Mouse (Mus musculus): Measurements from ENCODE around the gene Exoc3l. TPM values are rescaled to one million over a fixed set of nuclear protein-coding genes. Genes with fewer than 3 reads are reported as not detected.

Gene Exoc3l
- total and polyA plus RNA-seq, 3 experiments: 4.4 to 10.9 (median 7.5) TPM

- TF ChIP-seq CHD2 (IDR thresholded peaks at IDR 0.05; ENCODE audit: low read length): no peak; the same call in 1 of the 2 replicates
- TF ChIP-seq BHLHE40 (IDR thresholded peaks at IDR 0.05; ENCODE audit: low read depth, low read length): no peak
- TF ChIP-seq TCF12 (IDR thresholded peaks at IDR 0.05; ENCODE audit: low read depth, low read length): peak; percentile 81
- TF ChIP-seq E2F4 (IDR thresholded peaks at IDR 0.05; ENCODE audit: insufficient replicate concordance, low read depth, low read length): no peak
- no peak for TF ChIP-seq GABPA (IDR thresholded peaks at IDR 0.05; ENCODE audit: insufficient replicate concordance, low read depth, low read length)
- TF ChIP-seq KAT2A (IDR thresholded peaks at IDR 0.05; ENCODE audit: insufficient replicate concordance, low read length): peak; percentile 73; the same call in 1 of the 2 replicates
- TF ChIP-seq ZMIZ1 (IDR thresholded peaks at IDR 0.05; ENCODE audit: low read depth, low read length): peak; percentile 83
- no peak for TF ChIP-seq CTCF (conservative IDR thresholded peaks at IDR 0.05 in 1 of 2, IDR thresholded peaks at IDR 0.05 in 1 of 2; ENCODE audit: low read depth in 2 of 2, low read length in 2 of 2)
- TF ChIP-seq MAZ (IDR thresholded peaks at IDR 0.05; ENCODE audit: low read depth, low read length): no peak
- no peak; the same call in 1 of the 2 replicates for TF ChIP-seq UBTF (IDR thresholded peaks at IDR 0.05; ENCODE audit: low read depth, low read length)
- no peak for TF ChIP-seq RAD21 (IDR thresholded peaks at IDR 0.05; ENCODE audit: low read depth, low read length)
- TF ChIP-seq ZKSCAN1 (IDR thresholded peaks at IDR 0.05; ENCODE audit: borderline replicate concordance, low read depth, low read length): no peak
- peak; percentile 52; the same call in 1 of the 2 replicates for TF ChIP-seq MYC (IDR thresholded peaks at IDR 0.05; ENCODE audit: low read depth, low read length)
- peak; percentile 43 for TF ChIP-seq NRF1 (IDR thresholded peaks at IDR 0.05; ENCODE audit: low read depth, low read length)
These were observed 1.8 kb upstream of the Exoc3l start, which contains the start of gene E2f4 (continued) for GRCm38 (mm10) chr8:105297511-105298192.

- Histone ChIP-seq H3K4me1 (ENCODE audit: control insufficient read depth in 1 of 2, insufficient read depth in 2 of 2) (peaks cover 8 to 42% of the 10 kb centered on the region in 2 experiments), H3K9me3 (replicated peaks; ENCODE audit: low read length) (no peaks in the 10 kb centered on the region), H3K27me3 (replicated peaks) (no peaks in the 10 kb centered on the region), H3K79me2 (replicated peaks; ENCODE audit: control insufficient read depth, extremely low read depth, insufficient read depth, poor library complexity, severe bottlenecking) (peaks cover 23% of the 10 kb centered on the region), H3K36me3 (replicated peaks in 1 of 2; ENCODE audit: control insufficient read depth in 1 of 2, insufficient read depth in 1 of 2, low read length in 1 of 2) (peaks cover 5 to 30% of the 10 kb centered on the region in 2 experiments), H3K27ac (ENCODE audit: insufficient read depth, low read depth) (peak overlapping the region; percentile 65), H3K4me2 (ENCODE audit: insufficient read depth, low read depth, poor library complexity, severe bottlenecking) (peak overlapping the region; percentile 88), H3K9ac (ENCODE audit: insufficient read depth, low read depth) (peak overlapping the region; percentile 45; the same call in 1 of the 2 replicates), H3K4me3 (replicated peaks in 1 of 3; ENCODE audit: low read depth in 2 of 3, low read length in 2 of 3, poor library complexity in 1 of 3) (peak overlapping the region; percentile 57 to 96 (median 82))
- peak; percentile 61 for DNase-seq (ENCODE audit: extremely low read depth)
- in situ Hi-C loops (cut with MboI; ENCODE audit: low pct_ligation_motif_present, low pct_unique_long_range_greater_than_20kb, low sequenced_read_pairs): no loop called here
- dilution Hi-C loops (cut with MboI; ENCODE audit: extremely low pct_ligation_motif_present, extremely low pct_unique_long_range_greater_than_20kb, low sequenced_read_pairs): no loop called here
- no peak for TF ChIP-seq MYC (IDR thresholded peaks at IDR 0.05; ENCODE audit: low read depth, low read length)
- peak; percentile 19; the same call in 1 of the 2 replicates for TF ChIP-seq SIN3A (IDR thresholded peaks at IDR 0.05; ENCODE audit: low read length)
- TF ChIP-seq JUND (conservative IDR thresholded peaks at IDR 0.05; ENCODE audit: low read depth, low read length): no peak
- TF ChIP-seq MAFK (IDR thresholded peaks at IDR 0.05; ENCODE audit: insufficient replicate concordance, low read length): no peak
- no peak for TF ChIP-seq PAX5 (IDR thresholded peaks at IDR 0.05; ENCODE audit: low read length)
- peak; percentile 91; the same call in 1 of the 2 replicates for TF ChIP-seq RCOR1 (conservative IDR thresholded peaks at IDR 0.05; ENCODE audit: low read depth, low read length)
- no peak for TF ChIP-seq ETS1 (conservative IDR thresholded peaks at IDR 0.05; ENCODE audit: low read depth, low read length)
- TF ChIP-seq ELF1 (IDR thresholded peaks at IDR 0.05; ENCODE audit: low read depth, low read length): no peak
- 0 out of 2 replicates have a peak, but pooled peaks have one; percentile 34 for TF ChIP-seq CHD1 (IDR thresholded peaks at IDR 0.05; ENCODE audit: low read depth, low read length)
- TF ChIP-seq USF1 (IDR thresholded peaks at IDR 0.05; ENCODE audit: low read depth, low read length): no peak
- TF ChIP-seq MAX (IDR thresholded peaks at IDR 0.05; ENCODE audit: low read length): peak; percentile 58; the same call in 1 of the 2 replicates
- no peak for TF ChIP-seq USF2 (conservative IDR thresholded peaks at IDR 0.05; ENCODE audit: low read depth, low read length)
- no peak for TF ChIP-seq GABPA (IDR thresholded peaks at IDR 0.05; ENCODE audit: insufficient replicate concordance, low read depth, low read length)
- peak; percentile 65 for TF ChIP-seq EP300 (IDR thresholded peaks at IDR 0.05; ENCODE audit: low read length)
- no peak for TF ChIP-seq MXI1 (IDR thresholded peaks at IDR 0.05; ENCODE audit: low read depth, low read length)
- TF ChIP-seq JUN (IDR thresholded peaks at IDR 0.05; ENCODE audit: insufficient read depth, low read depth, low read length): no peak
- no peak; the same call in 1 of the 2 replicates for TF ChIP-seq MEF2A (IDR thresholded peaks at IDR 0.05; ENCODE audit: borderline replicate concordance, low read depth, low read length)
- no peak for TF ChIP-seq CTCF (conservative IDR thresholded peaks at IDR 0.05 in 1 of 2, IDR thresholded peaks at IDR 0.05 in 1 of 2; ENCODE audit: low read depth in 2 of 2, low read length in 2 of 2)
- TF ChIP-seq SMC3 (IDR thresholded peaks at IDR 0.05; ENCODE audit: low read depth, low read length): no peak
- no peak for TF ChIP-seq RAD21 (IDR thresholded peaks at IDR 0.05; ENCODE audit: low read depth, low read length)
- TF ChIP-seq HCFC1 (IDR thresholded peaks at IDR 0.05; ENCODE audit: low read depth, low read length): peak; percentile 31; the same call in 1 of the 2 replicates
- TF ChIP-seq NRF1 (IDR thresholded peaks at IDR 0.05; ENCODE audit: low read depth, low read length): no peak
- TF ChIP-seq IRF4 (IDR thresholded peaks at IDR 0.05; ENCODE audit: low read depth, low read length): peak; percentile 67
- no peak for TF ChIP-seq E2F4 (IDR thresholded peaks at IDR 0.05; ENCODE audit: insufficient replicate concordance, low read depth, low read length)
- peak; percentile 44; the same call in 1 of the 2 replicates for TF ChIP-seq CHD2 (IDR thresholded peaks at IDR 0.05; ENCODE audit: low read length)
- no peak for TF ChIP-seq KAT2A (IDR thresholded peaks at IDR 0.05; ENCODE audit: insufficient replicate concordance, low read length)
- peak; percentile 77 for TF ChIP-seq TCF12 (IDR thresholded peaks at IDR 0.05; ENCODE audit: low read depth, low read length)
- TF ChIP-seq ZC3H11A (IDR thresholded peaks at IDR 0.05; ENCODE audit: low read depth, low read length): no peak
These were observed 645 bp downstream of the Exoc3l start for GRCm38 (mm10) chr8:105295256-105295655.

Measured in CH12.LX (cell line).